Mouse (Mus musculus) ES-Bruce4 (cell line): ENCODE results near the gene Tmem104.

ENCODE experiments used
- CTCF ChIP-seq: IDR thresholded peaks from one replicate; pipeline ENCODE4 v1.8.1; 2011; ENCODE audit warnings: low read depth, low read length
- EP300 ChIP-seq: IDR thresholded peaks from 2 replicates; pipeline ENCODE4 v1.6.1; 2011; ENCODE audit warnings: low read depth, low read length; ENCODE audit not compliant: insufficient read depth
- POLR2A ChIP-seq: IDR thresholded peaks from one replicate; pipeline ENCODE4 v1.8.1; 2011; ENCODE audit warnings: low read length; ENCODE audit not compliant: insufficient read depth

GRCm38 (mm10) chr11:115179881-115180280 is 7.4 kb upstream of the Tmem104 start:
- TF ChIP-seq CTCF (no peak), POLR2A (no peak), EP300 (no peak)
